In the genomic region with DNA sequence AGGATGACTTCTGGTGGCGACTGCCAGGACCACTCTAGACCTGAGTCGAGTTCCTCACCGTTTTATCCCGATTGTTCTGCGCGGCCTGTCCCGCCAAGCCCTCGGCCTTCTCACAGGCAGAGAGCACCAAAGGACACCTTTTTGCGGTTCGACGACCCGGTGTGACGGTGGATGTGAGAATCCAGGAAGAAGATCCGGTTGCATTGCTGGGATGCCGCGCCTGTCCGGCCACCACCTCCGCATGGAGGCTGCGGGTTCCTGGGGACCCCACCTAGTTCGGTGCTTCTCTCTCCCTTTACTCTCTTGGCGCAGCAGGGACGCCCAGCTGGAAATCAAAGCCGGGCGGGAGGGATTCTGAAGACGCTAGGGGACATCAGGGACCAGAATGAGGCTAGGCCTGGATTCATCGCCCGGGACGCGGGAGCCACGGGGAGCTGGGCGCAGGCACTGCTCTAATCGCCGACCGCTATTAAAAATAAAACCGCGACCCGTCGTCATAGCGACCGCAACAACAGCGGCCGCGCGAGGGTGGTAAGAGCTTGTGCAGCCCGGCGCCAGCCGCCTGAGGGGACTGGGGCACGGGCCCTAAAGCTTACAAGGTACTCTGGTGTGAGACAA, we compare ENCODE assay signal across 8 mouse cellular contexts. TPM values are rescaled to one million over a fixed set of nuclear protein-coding genes. Genes with fewer than 3 reads are reported as not detected.
DNase-seq lines count a peak whose midpoint lies in the region; ATAC-seq and TF ChIP-seq lines count a peak whose summit lies in the region.

A gene (minus strand): TSS at position 200 of the 618 bp plus-strand sequence.

- H3K27me3 ChIP-seq in embryonic facial prominence, embryonic 11.5 days (ENCODE audit: control insufficient read depth, insufficient read depth, low read length), result peaks cover 58% of the 10 kb centered on the region
- no peaks in the 10 kb centered on the region for H3K27me3 ChIP-seq in kidney, adult 2 months (replicated peaks; ENCODE audit: control insufficient read depth, insufficient read depth, low read length)
- peaks cover 58% of the 10 kb centered on the region for H3K27me3 ChIP-seq in limb, embryonic 14.5 days (ENCODE audit: control insufficient read depth, insufficient read depth, low read length)
- peaks cover 88% of the 10 kb centered on the region for H3K27me3 ChIP-seq in midbrain, embryonic 12.5 days
- peaks cover 32% of the 10 kb centered on the region for H3K27me3 ChIP-seq in stomach, embryonic 15.5 days (replicated peaks)

- no peak within 1 kb of the TSS for H3K9ac ChIP-seq in embryonic facial prominence, embryonic 11.5 days (replicated peaks; ENCODE audit: low read length)
- H3K9ac ChIP-seq in limb, embryonic 14.5 days (ENCODE audit: low read depth, low read length, severe bottlenecking), result peak within 1 kb of the TSS; percentile 71
- peak within 1 kb of the TSS; percentile 68; the same call in 1 of the 2 replicates for H3K9ac ChIP-seq in midbrain, embryonic 12.5 days (replicated peaks)
- H3K9ac ChIP-seq in stomach, embryonic 15.5 days, result peak within 1 kb of the TSS; percentile 3; the same call in 1 of the 2 replicates

- under 1% methylated on average over 48 of the region's 48 CpGs for WGBS in embryonic facial prominence, embryonic 11.5 days
- 20% methylated on average over 48 of the region's 48 CpGs for WGBS in kidney, adult 2 months
- 2% methylated on average over 46 of the region's 48 CpGs for WGBS in limb, embryonic 14.5 days
- under 1% methylated on average over 48 of the region's 48 CpGs for WGBS in midbrain, embryonic 12.5 days
- WGBS in stomach, embryonic 15.5 days, result 7% methylated on average over 48 of the region's 48 CpGs

- H3K27ac ChIP-seq in embryonic facial prominence, embryonic 11.5 days (replicated peaks; ENCODE audit: low read depth, low read length), result no peak within 1 kb of the TSS
- no peak within 1 kb of the TSS for H3K27ac ChIP-seq in kidney, adult 2 months (ENCODE audit: insufficient read depth, low read depth, low read length)
- H3K27ac ChIP-seq in limb, embryonic 14.5 days (replicated peaks; ENCODE audit: low read depth, low read length), result no peak within 1 kb of the TSS; the same call in 1 of the 2 replicates
- H3K27ac ChIP-seq in midbrain, embryonic 12.5 days (replicated peaks), result no peak within 1 kb of the TSS
- peak within 1 kb of the TSS; percentile 96; the same call in 1 of the 2 replicates for H3K27ac ChIP-seq in stomach, embryonic 15.5 days

- no peaks in the 10 kb centered on the region for H3K36me3 ChIP-seq in embryonic facial prominence, embryonic 11.5 days (replicated peaks; ENCODE audit: control insufficient read depth, insufficient read depth, low read depth, low read length)
- H3K36me3 ChIP-seq in kidney, adult 2 months (ENCODE audit: control insufficient read depth, insufficient read depth, low read length), result no peaks in the 10 kb centered on the region
- H3K36me3 ChIP-seq in limb, embryonic 14.5 days (ENCODE audit: control insufficient read depth, insufficient read depth, low read length), result no peaks in the 10 kb centered on the region
- no peaks in the 10 kb centered on the region for H3K36me3 ChIP-seq in midbrain, embryonic 12.5 days
- H3K36me3 ChIP-seq in stomach, embryonic 15.5 days, result no peaks in the 10 kb centered on the region

- no peaks in the 10 kb centered on the region for H3K9me3 ChIP-seq in embryonic facial prominence, embryonic 11.5 days (replicated peaks; ENCODE audit: control insufficient read depth, low read length)
- H3K9me3 ChIP-seq in limb, embryonic 14.5 days (ENCODE audit: control insufficient read depth, low read length), result peaks cover 8% of the 10 kb centered on the region
- H3K9me3 ChIP-seq in midbrain, embryonic 12.5 days, result peaks cover 3% of the 10 kb centered on the region; the same call in 1 of the 2 replicates
- H3K9me3 ChIP-seq in stomach, embryonic 15.5 days, result no peaks in the 10 kb centered on the region

- TF ChIP-seq POLR2A in kidney, adult 2 months (IDR thresholded peaks at IDR 0.05; ENCODE audit: low read depth, low read length), result no peak
- no peak for TF ChIP-seq POLR2A in limb, embryonic 14.5 days (IDR thresholded peaks at IDR 0.05; ENCODE audit: borderline replicate concordance, extremely low read depth, insufficient read depth, insufficient read length)

- no peak for TF ChIP-seq CTCF in kidney, adult 2 months (conservative IDR thresholded peaks at IDR 0.05; ENCODE audit: insufficient read depth, insufficient read length, low read depth, low read length)

- H3K4me3 ChIP-seq in embryonic facial prominence, embryonic 11.5 days (ENCODE audit: low read depth, low read length), result peak within 1 kb of the TSS; percentile 61
- H3K4me3 ChIP-seq in kidney, adult 2 months (ENCODE audit: insufficient read depth, low read depth, low read length), result peak within 1 kb of the TSS; percentile 64
- peak within 1 kb of the TSS; percentile 73 for H3K4me3 ChIP-seq in limb, embryonic 14.5 days (replicated peaks; ENCODE audit: low read length)
- H3K4me3 ChIP-seq in midbrain, embryonic 12.5 days, result peak within 1 kb of the TSS; percentile 59
- H3K4me3 ChIP-seq in stomach, embryonic 15.5 days (replicated peaks), result peak within 1 kb of the TSS; percentile 76

- no peak for ATAC-seq in cerebellum, adult (ENCODE audit: insufficient number of reproducible peaks, low FRiP score, low TSS enrichment)
- no peak for ATAC-seq in embryonic facial prominence, embryonic 11.5 days (replicated peaks; ENCODE audit: insufficient number of reproducible peaks, low FRiP score, low TSS enrichment, low read depth)
- peak; percentile 45; the same call in 1 of the 2 replicates for ATAC-seq in limb, embryonic 14.5 days (ENCODE audit: low FRiP score, low read depth)
- ATAC-seq in midbrain, embryonic 12.5 days (ENCODE audit: low FRiP score, low read depth), result peak; percentile 47
- peak; percentile 15; the same call in 1 of the 2 replicates for ATAC-seq in stomach, embryonic 15.5 days (ENCODE audit: insufficient read depth, low FRiP score, low read depth)

- DNase-seq in cerebellum, adult 11-12 months, result peak; percentile 46
- peak; percentile 84 for DNase-seq in embryonic facial prominence, embryonic 11.5 days (ENCODE audit: low spot score)
- DNase-seq in heart, adult 9 months (ENCODE audit: low spot score in 2 of 2), result peak; percentile 79 to 85
- peak; percentile 72 for DNase-seq in kidney, adult 2 months
- DNase-seq in limb, embryonic 14.5 days (ENCODE audit: low spot score), result peak; percentile 81

- peaks cover 14% of the 10 kb centered on the region for H3K4me1 ChIP-seq in embryonic facial prominence, embryonic 11.5 days (ENCODE audit: control insufficient read depth, insufficient read depth, low read length)
- H3K4me1 ChIP-seq in kidney, adult 2 months (ENCODE audit: control insufficient read depth, insufficient read depth, low read length), result peaks cover 14% of the 10 kb centered on the region
- H3K4me1 ChIP-seq in limb, embryonic 14.5 days (ENCODE audit: control insufficient read depth, insufficient read depth, low read length), result peaks cover 44% of the 10 kb centered on the region
- peaks cover 54% of the 10 kb centered on the region for H3K4me1 ChIP-seq in midbrain, embryonic 12.5 days
- peaks cover 55% of the 10 kb centered on the region for H3K4me1 ChIP-seq in stomach, embryonic 15.5 days

- peak within 1 kb of the TSS; percentile 93 for H3K4me2 ChIP-seq in embryonic facial prominence, embryonic 11.5 days (ENCODE audit: low read depth, low read length)
- peak within 1 kb of the TSS; percentile 93 for H3K4me2 ChIP-seq in limb, embryonic 14.5 days (replicated peaks; ENCODE audit: low read depth, low read length, severe bottlenecking)
- H3K4me2 ChIP-seq in midbrain, embryonic 12.5 days (replicated peaks), result peak within 1 kb of the TSS; percentile 94
- peak within 1 kb of the TSS; percentile 91 for H3K4me2 ChIP-seq in stomach, embryonic 15.5 days

RNA-seq across cellular contexts. Expression of the gene that starts here (rescaled TPM):
- polyA plus RNA-seq in embryonic facial prominence, embryonic 11.5 days (2014; fragmentation: Nextera tagmentation; extraction: Ambion mirVana), result 34.5 and 39.3 TPM in 2 replicates
- polyA plus RNA-seq in kidney, adult 2 months (2012; rRNA removed), result 12.0 and 14.1 TPM in 2 replicates
- 27.8 and 34.0 TPM in 2 replicates for polyA plus RNA-seq in limb, embryonic 14.5 days (2012; rRNA removed)
- 73.4 and 83.4 TPM in 2 replicates for polyA plus RNA-seq in limb, embryonic 14.5 days (2014; fragmentation: Nextera tagmentation; extraction: Ambion mirVana)
- polyA plus RNA-seq in midbrain, embryonic 12.5 days (2016; fragmentation: Nextera tagmentation; extraction: Ambion mirVana), result 4.9 and 5.3 TPM in 2 replicates
- polyA plus RNA-seq in stomach, embryonic 15.5 days (2015; fragmentation: Nextera tagmentation; extraction: Ambion mirVana), result 48.7 and 58.7 TPM in 2 replicates

Comparison
In these comparisons a context has a peak if more than half of its experiments do, and no peak if none do; other contexts are left out.
1. ATAC-seq: peak in limb, embryonic 14.5 days (single experiment), midbrain, embryonic 12.5 days (single experiment) and stomach, embryonic 15.5 days (single experiment); none in cerebellum, adult (single experiment) and embryonic facial prominence, embryonic 11.5 days (single experiment).
2. Peak in every context shown above with its lines, with median percentiles within 50 percentile points of each other: DNase-seq, H3K4me2 ChIP-seq and H3K4me3 ChIP-seq.